ENCODE assay signal across 8 mouse cellular contexts in the genomic region with DNA sequence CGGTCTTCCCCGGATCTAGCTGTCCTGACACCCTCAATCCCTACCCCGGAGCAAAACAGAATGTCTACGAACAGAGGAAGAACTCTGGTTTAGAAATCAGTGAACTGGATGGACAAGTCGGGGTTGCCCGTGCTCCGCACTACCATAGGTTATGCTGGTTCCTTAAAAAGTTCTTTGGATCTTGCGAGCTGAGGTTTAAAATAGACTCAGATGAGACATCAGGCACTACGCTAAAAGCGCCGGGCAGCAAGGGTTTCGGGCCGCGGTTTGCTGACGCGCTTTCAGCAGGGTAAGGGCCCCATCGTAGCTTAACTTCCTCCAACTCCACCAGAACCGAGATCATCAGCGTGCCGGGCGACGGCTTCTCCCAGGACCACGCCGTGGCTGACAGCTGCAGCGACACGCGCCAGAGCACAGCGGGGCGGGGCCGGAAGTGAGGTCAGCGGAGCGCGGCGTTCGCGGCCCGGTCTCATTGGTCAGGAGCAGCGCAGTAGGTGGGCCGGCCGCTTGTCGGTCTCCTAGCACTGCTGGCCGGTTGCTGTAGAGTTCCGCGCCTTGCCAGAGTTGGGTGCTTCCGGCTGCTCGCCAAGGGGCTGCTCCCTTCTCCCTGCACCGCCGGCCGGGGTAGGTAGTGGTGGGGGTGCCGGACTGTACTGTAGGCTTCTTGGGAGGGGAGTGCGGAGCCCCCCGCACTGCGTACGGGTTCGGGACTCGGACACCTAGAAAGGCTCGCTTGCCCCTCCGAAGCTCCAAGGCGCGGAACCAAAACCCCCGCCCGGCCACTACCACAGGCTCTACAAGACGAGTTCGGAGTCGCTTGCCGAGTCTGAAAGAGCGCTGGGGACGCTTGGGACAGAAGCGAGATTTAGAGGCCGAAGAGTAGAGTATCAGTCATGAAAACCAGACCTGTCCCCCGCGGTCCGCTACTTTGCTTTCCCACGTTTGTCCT. TPM values are rescaled to one million over a fixed set of nuclear protein-coding genes. Genes with fewer than 3 reads are reported as not detected.
DNase-seq lines count a peak whose midpoint lies in the region; ATAC-seq and TF ChIP-seq lines count a peak whose summit lies in the region.

Ccdc134 (plus strand) TSS at position 497 of the 949 bp plus-strand sequence.

- no peaks in the 10 kb centered on the region for H3K9me3 ChIP-seq in heart, embryonic 11.5 days (replicated peaks; ENCODE audit: control insufficient read depth, low read length)
- no peaks in the 10 kb centered on the region for H3K9me3 ChIP-seq in kidney, embryonic 16.5 days (ENCODE audit: low read length)

- peak; percentile 97 for ATAC-seq in erythroblast, adult 5-6 weeks (replicated peaks; ENCODE audit: low FRiP score, poor library complexity, severe bottlenecking)
- peak; percentile 98 for ATAC-seq in heart, embryonic 11.5 days (replicated peaks; ENCODE audit: insufficient number of reproducible peaks, low FRiP score, low TSS enrichment)
- ATAC-seq in kidney, embryonic 16.5 days (ENCODE audit: low FRiP score, low TSS enrichment) = peak; percentile 99

- peak within 1 kb of the TSS; percentile 79 for H3K4me3 ChIP-seq in heart, embryonic 11.5 days (ENCODE audit: low read depth, low read length)
- peak within 1 kb of the TSS; percentile 85 for H3K4me3 ChIP-seq in kidney, embryonic 16.5 days (ENCODE audit: low read length)
- peak within 1 kb of the TSS; percentile 92 for H3K4me3 ChIP-seq in liver, adult 2 months (ENCODE audit: insufficient read depth, low read depth, low read length)
- peak within 1 kb of the TSS; percentile 58 for H3K4me3 ChIP-seq in myocyte

- peak within 1 kb of the TSS; percentile 36; the same call in 1 of the 2 replicates for H3K27ac ChIP-seq in heart, embryonic 11.5 days (ENCODE audit: low read depth, low read length)
- peak within 1 kb of the TSS; percentile 70 for H3K27ac ChIP-seq in kidney, embryonic 16.5 days (ENCODE audit: low read length)
- H3K27ac ChIP-seq in liver, adult 2 months (replicated peaks; ENCODE audit: insufficient read depth, low read depth, low read length) = peak within 1 kb of the TSS; percentile 64

- peak within 1 kb of the TSS; percentile 97 for H3K4me2 ChIP-seq in heart, embryonic 11.5 days
- peak within 1 kb of the TSS; percentile 94 for H3K4me2 ChIP-seq in kidney, embryonic 16.5 days (replicated peaks; ENCODE audit: low read depth, low read length)
- H3K4me2 ChIP-seq in myocyte (ENCODE audit: low read depth) = peak within 1 kb of the TSS; percentile 98

- TF ChIP-seq CTCF in liver, adult 2 months (IDR thresholded peaks at IDR 0.05; ENCODE audit: low read depth, low read length) = no peak

- TF ChIP-seq POLR2A in liver, adult 2 months (IDR thresholded peaks at IDR 0.05; ENCODE audit: extremely low read depth, insufficient read depth, low read length) = 0 out of 2 replicates have a peak, but pooled peaks have one; percentile 49
- TF ChIP-seq POLR2A in myocyte (IDR thresholded peaks at IDR 0.05; ENCODE audit: insufficient read length, low read depth) = peak; percentile 93

- no peaks in the 10 kb centered on the region for H3K36me3 ChIP-seq in heart, embryonic 11.5 days (ENCODE audit: control insufficient read depth, insufficient read depth, low read length)
- H3K36me3 ChIP-seq in kidney, embryonic 16.5 days (ENCODE audit: insufficient read depth, low read length) = no peaks in the 10 kb centered on the region
- H3K36me3 ChIP-seq in liver, adult 2 months (ENCODE audit: control insufficient read depth, insufficient read depth, low read length) = no peaks in the 10 kb centered on the region
- no peaks in the 10 kb centered on the region for H3K36me3 ChIP-seq in myocyte (ENCODE audit: control insufficient read depth, insufficient read depth)
- H3K36me3 ChIP-seq in splenic B cell, adult 2 months (ENCODE audit: control insufficient read depth, insufficient read depth, low read length, poor library complexity, severe bottlenecking) = peaks cover 1% of the 10 kb centered on the region

- H3K4me1 ChIP-seq in heart, embryonic 11.5 days (ENCODE audit: control insufficient read depth, insufficient read depth, low read length) = no peaks in the 10 kb centered on the region
- peaks cover 8% of the 10 kb centered on the region for H3K4me1 ChIP-seq in kidney, embryonic 16.5 days (ENCODE audit: insufficient read depth, low read length)
- peaks cover 2% of the 10 kb centered on the region; the same call in 1 of the 2 replicates for H3K4me1 ChIP-seq in liver, adult 2 months (ENCODE audit: control insufficient read depth, insufficient read depth, low read length)

- peak within 1 kb of the TSS; percentile 80 for H3K9ac ChIP-seq in heart, embryonic 11.5 days (ENCODE audit: low read depth, low read length)
- H3K9ac ChIP-seq in kidney, embryonic 16.5 days (replicated peaks; ENCODE audit: low read length) = peak within 1 kb of the TSS; percentile 81
- peak within 1 kb of the TSS; percentile 92 for H3K9ac ChIP-seq in liver, adult 2 months (ENCODE audit: low read depth, low read length)

- H3K27me3 ChIP-seq in heart, embryonic 11.5 days (ENCODE audit: control insufficient read depth, insufficient read depth, low read length) = no peaks in the 10 kb centered on the region; the same call in 1 of the 2 replicates
- no peaks in the 10 kb centered on the region for H3K27me3 ChIP-seq in kidney, embryonic 16.5 days (ENCODE audit: insufficient read depth, low read length)
- H3K27me3 ChIP-seq in liver, adult 2 months (ENCODE audit: control insufficient read depth, insufficient read depth, low read length) = no peaks in the 10 kb centered on the region
- H3K27me3 ChIP-seq in myocyte (ENCODE audit: control insufficient read depth, insufficient read depth, insufficient read length) = peaks cover 18% of the 10 kb centered on the region
- H3K27me3 ChIP-seq in splenic B cell, adult 2 months (ENCODE audit: control insufficient read depth, insufficient read depth, low read length, poor library complexity, severe bottlenecking) = no peaks in the 10 kb centered on the region

- H3K79me2 ChIP-seq in liver, adult 2 months (ENCODE audit: control insufficient read depth, insufficient read depth, low read length) = no peaks in the 10 kb centered on the region
- peaks cover 19% of the 10 kb centered on the region for H3K79me2 ChIP-seq in myocyte (ENCODE audit: control insufficient read depth, insufficient read depth)

- under 1% methylated on average over 74 of the region's 74 CpGs for WGBS in heart, embryonic 11.5 days (ENCODE audit: insufficient replicate concordance)
- under 1% methylated on average over 74 of the region's 74 CpGs for WGBS in kidney, embryonic 16.5 days
- WGBS in liver, adult 2 months = under 1% methylated on average over 73 of the region's 74 CpGs

- peak; percentile 99 for DNase-seq in B cell, adult 2 months
- peak; percentile 97 for DNase-seq in brain, adult 2 months (ENCODE audit: low read depth, low spot score)
- DNase-seq in liver, adult 2 months (ENCODE audit: extremely low read depth, low read depth, low spot score) = peak; percentile 80
- DNase-seq in splenic B cell, adult 2 months (ENCODE audit: low read depth, low spot score) = peak; percentile 98

- peak within 1 kb of the TSS; percentile 14 for H3ac ChIP-seq in myocyte (ENCODE audit: control insufficient read depth, insufficient read length)

TF ChIP-seq in myocyte, 11 proteins besides CTCF, POLR2A, EP300 and RAD21:
- peak; percentile 81 for TF ChIP-seq SRF (IDR thresholded peaks at IDR 0.05; ENCODE audit: control insufficient read depth, insufficient read length, low read depth)
- TF ChIP-seq MYOG (IDR thresholded peaks at IDR 0.05; ENCODE audit: control insufficient read depth in 1 of 3, insufficient read depth in 1 of 3, insufficient read length in 2 of 3, low read depth in 2 of 3) = peak; percentile 93 to 100 (median 99)
- TF ChIP-seq MYOD1 (IDR thresholded peaks at IDR 0.05; ENCODE audit: control insufficient read depth in 1 of 3, insufficient read length in 2 of 3, low read depth in 2 of 3) = peak in 2 of 3 experiments; percentile 98 to 99
- TF ChIP-seq POLR2AphosphoS2 (IDR thresholded peaks at IDR 0.05; ENCODE audit: insufficient read length, low read depth) = peak; percentile 92
- TF ChIP-seq MAX (IDR thresholded peaks at IDR 0.05; ENCODE audit: low read depth) = peak; percentile 95
- no peak for TF ChIP-seq REST (IDR thresholded peaks at IDR 0.05; ENCODE audit: insufficient read depth, insufficient read length)
- no peak for TF ChIP-seq USF1 (IDR thresholded peaks at IDR 0.05; ENCODE audit: low read depth)
- peak; percentile 57 for TF ChIP-seq TCF12 (IDR thresholded peaks at IDR 0.05; ENCODE audit: insufficient read depth, poor library complexity, severe bottlenecking)
- peak; percentile 88 for TF ChIP-seq TCF3 (IDR thresholded peaks at IDR 0.05; ENCODE audit: insufficient read length, low read depth)
- no peak for TF ChIP-seq CEBPB (IDR thresholded peaks at IDR 0.05; ENCODE audit: insufficient read depth, poor library complexity, severe bottlenecking)
- no peak for TF ChIP-seq E2F4 (IDR thresholded peaks at IDR 0.05; ENCODE audit: insufficient read depth)

RNA-seq across cellular contexts. Expression of gene Ccdc134, which starts in this region (rescaled TPM):
- 0.63 TPM in 1 of 2 replicates, not detected in the other for total RNA-seq in erythroblast, adult 5-6 weeks (2015; ENCODE audit: low replicate concordance)
- 4.1 and 5.0 TPM in 2 replicates for total RNA-seq in erythroblast, adult 5-6 weeks (2017; ENCODE audit: low replicate concordance)
- polyA plus RNA-seq in heart, embryonic 11.5 days (2014; fragmentation: Nextera tagmentation; extraction: Ambion mirVana) = 9.5 and 9.6 TPM in 2 replicates
- 17.3 and 19.5 TPM in 2 replicates for polyA plus RNA-seq in kidney, embryonic 16.5 days (2015; fragmentation: Nextera tagmentation; extraction: Ambion mirVana)
- total RNA-seq in liver, adult 2 months (2014; rRNA removed) = 1.3 and 1.8 TPM in 2 replicates
- polyA plus RNA-seq in liver, adult 2 months (2012; rRNA removed) = 5.2 and 8.2 TPM in 2 replicates
- 82.1 TPM for polyA plus RNA-seq in myocyte (2012; fragmentation: generic; extraction: Trizol)

Comparison
In these comparisons a context has a peak if more than half of its experiments do, and no peak if none do; other contexts are left out.
1. Peak in every context shown above with its lines: DNase-seq, ATAC-seq, H3K4me3 ChIP-seq and H3K27ac ChIP-seq.